Mouse (Mus musculus) neural tube, embryonic 13.5 days (tissue): ENCODE measurements at regions not wholly inside any gene's neighbourhood (a gene's known extent, or its start where the extent isn't known, plus 50 kb on each side); places are given as distances from the start of the nearest gene placed in this dataset.
A peak's percentile ranks its signal among the peaks of the same experiment; 100 is the strongest.

ENCODE experiments used
- ATAC-seq: fragments of 200-750 bp; cut with Nextera tagmentation; 2 replicates; pipeline ENCODE4 v1.8.0; 2017; ENCODE audit warnings: low read depth, mild to moderate bottlenecking, moderate TSS enrichment, moderate library complexity
- H3K27ac ChIP-seq: fragments of 300-500 bp; sonication (generic); replicated peaks from 2 replicates; pipeline ENCODE4 v1.5.1; 2015; ENCODE audit warnings: moderate library complexity, mild to moderate bottlenecking, inconsistent platforms
- H3K27me3 ChIP-seq: fragments of 300-500 bp; sonication (generic); 2 replicates; pipeline ENCODE4 v1.6.1; 2015; ENCODE audit warnings: mild to moderate bottlenecking, inconsistent platforms
- H3K36me3 ChIP-seq: fragments of 300-500 bp; sonication (generic); 2 replicates; pipeline ENCODE4 v1.6.1; 2015; ENCODE audit warnings: mild to moderate bottlenecking, inconsistent platforms
- H3K4me1 ChIP-seq: fragments of 300-500 bp; sonication (generic); replicated peaks from 2 replicates; pipeline ENCODE4 v1.6.1; 2015; ENCODE audit warnings: inconsistent platforms
- H3K4me2 ChIP-seq: fragments of 300-500 bp; sonication (generic); 2 replicates; pipeline ENCODE4 v1.6.1; 2015; ENCODE audit warnings: inconsistent platforms, mild to moderate bottlenecking, moderate library complexity
- H3K4me3 ChIP-seq: fragments of 300-500 bp; sonication (generic); 2 replicates; pipeline ENCODE4 v1.5.1; 2015; ENCODE audit warnings: mild to moderate bottlenecking, inconsistent platforms
- H3K9ac ChIP-seq: fragments of 300-500 bp; sonication (generic); 2 replicates; pipeline ENCODE4 v1.6.1; 2015; ENCODE audit warnings: moderate library complexity, mild to moderate bottlenecking, inconsistent platforms
- H3K9me3 ChIP-seq: fragments of 300-500 bp; sonication (generic); 2 replicates; pipeline ENCODE4 v1.6.1; 2016; ENCODE audit warnings: inconsistent platforms
- WGBS: fragments of 180-500 bp; shearing (Covaris S2); methylation state at CpG from one replicate; pipeline ENCODE4 v1.1.7; 2015; 5-methylcytosine and 5-hydroxymethylcytosine counted together

DNA sequence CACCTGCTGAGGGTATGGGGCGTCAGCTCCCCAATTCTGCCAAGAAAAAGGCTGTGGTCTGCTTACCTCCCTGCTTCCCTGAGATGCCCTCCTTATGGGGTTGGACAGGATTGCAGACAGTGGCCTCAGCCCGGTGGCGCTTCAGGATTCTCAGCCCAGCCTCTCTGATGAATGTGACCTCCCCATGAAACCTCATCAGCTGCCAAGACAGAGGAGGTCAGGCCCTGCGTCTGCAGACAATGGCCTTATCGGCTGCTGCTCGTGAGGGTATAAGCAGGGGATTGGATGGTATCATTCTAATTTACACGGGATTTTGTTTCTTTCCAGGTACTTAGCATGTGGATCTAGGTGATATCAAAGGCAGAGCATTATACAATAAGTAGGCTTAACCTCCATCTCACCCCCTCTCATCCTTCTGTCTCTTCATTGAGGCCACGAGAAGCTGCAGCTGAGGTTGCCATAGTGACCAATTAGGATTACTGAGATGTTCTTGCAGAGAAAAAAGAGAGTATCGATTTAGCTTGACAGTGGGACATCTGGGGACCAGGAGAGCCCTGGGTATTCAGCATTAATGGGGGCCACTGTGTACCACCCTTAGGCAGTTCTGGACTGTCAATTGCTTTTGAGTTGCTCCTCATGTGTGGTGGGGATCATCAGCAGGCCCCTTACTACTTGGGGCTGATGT lies 327.6 kb upstream of the 4931429L15Rik start:
- H3K4me3 ChIP-seq, result no peak overlapping the region
- no peaks in the 10 kb centered on the region for H3K9me3 ChIP-seq
- ATAC-seq, result 0 out of 2 replicates have a peak, but pooled peaks have one; percentile 19

DNA sequence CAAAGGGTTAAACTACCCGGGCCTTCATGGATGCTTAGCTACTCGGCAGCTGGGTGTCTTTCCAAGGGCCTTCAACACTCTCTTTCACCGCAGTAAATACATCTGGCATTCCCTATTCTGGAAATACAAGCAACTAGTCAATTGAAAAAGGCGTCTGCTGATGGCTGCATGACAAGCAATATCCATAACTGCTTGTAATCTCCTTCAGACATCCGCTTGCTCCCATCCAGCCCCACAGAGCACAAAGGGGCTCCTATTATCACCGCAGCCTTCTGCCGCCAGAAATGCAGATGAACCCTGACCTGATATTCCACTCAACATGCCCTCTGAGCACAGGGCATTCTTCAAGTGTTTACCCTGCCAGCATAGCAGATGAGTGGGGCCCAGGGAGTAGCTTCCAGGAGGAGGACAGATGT lies 325.7 kb upstream of the 4931429L15Rik start:
- no peaks in the 10 kb centered on the region for H3K36me3 ChIP-seq
- H3K27ac ChIP-seq, result no peak overlapping the region; the same call in 1 of the 2 replicates
- H3K27me3 ChIP-seq, result no peaks in the 10 kb centered on the region
- ATAC-seq, result no peak
- H3K9ac ChIP-seq, result no peak overlapping the region
- no peak overlapping the region for H3K4me2 ChIP-seq
- H3K4me1 ChIP-seq, result peaks cover 15% of the 10 kb centered on the region
- 30% methylated on average over 7 of the region's 7 CpGs for WGBS
- H3K9me3 ChIP-seq, result no peaks in the 10 kb centered on the region
- H3K4me3 ChIP-seq, result no peak overlapping the region

More for the DNA sequence above, 327.6 kb upstream of the 4931429L15Rik start:
- Histone ChIP-seq H3K27ac (0 out of 2 replicates have a peak overlapping the region, but pooled peaks have one; percentile 23), H3K36me3 (no peaks in the 10 kb centered on the region), H3K4me2 (no peak overlapping the region), H3K4me1 (peaks cover 15% of the 10 kb centered on the region), H3K27me3 (no peaks in the 10 kb centered on the region), H3K9ac (no peak overlapping the region)
- 39% methylated on average over 9 of the region's 9 CpGs for WGBS

DNA sequence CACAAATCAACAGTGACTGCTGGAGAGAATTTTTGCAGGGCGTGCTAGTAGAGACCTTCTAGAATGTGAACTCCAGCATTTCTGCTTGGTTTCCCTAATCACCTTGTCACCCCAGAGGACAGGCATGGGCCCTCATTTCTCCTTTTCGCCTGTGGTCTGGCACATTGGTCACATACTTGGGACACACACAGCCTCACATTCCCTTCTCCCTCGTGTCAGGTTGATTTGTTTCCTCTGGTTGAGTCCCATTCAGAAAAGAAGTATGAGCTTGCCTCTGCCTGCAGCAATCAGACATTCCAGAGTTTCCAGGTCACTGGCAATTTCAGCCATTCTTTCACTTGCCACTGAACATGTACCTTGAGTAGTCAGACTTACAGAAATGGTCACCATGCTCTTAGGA lies 323.8 kb upstream of the 4931429L15Rik start:
- Histone ChIP-seq H3K4me1 (peaks cover 15% of the 10 kb centered on the region), H3K36me3 (no peaks in the 10 kb centered on the region), H3K4me3 (no peak overlapping the region), H3K27ac (no peak overlapping the region), H3K9ac (no peak overlapping the region), H3K4me2 (no peak overlapping the region), H3K9me3 (no peaks in the 10 kb centered on the region), H3K27me3 (no peaks in the 10 kb centered on the region)
- WGBS, result 54% methylated on average over 3 of the region's 3 CpGs
- ATAC-seq, result no peak

DNA sequence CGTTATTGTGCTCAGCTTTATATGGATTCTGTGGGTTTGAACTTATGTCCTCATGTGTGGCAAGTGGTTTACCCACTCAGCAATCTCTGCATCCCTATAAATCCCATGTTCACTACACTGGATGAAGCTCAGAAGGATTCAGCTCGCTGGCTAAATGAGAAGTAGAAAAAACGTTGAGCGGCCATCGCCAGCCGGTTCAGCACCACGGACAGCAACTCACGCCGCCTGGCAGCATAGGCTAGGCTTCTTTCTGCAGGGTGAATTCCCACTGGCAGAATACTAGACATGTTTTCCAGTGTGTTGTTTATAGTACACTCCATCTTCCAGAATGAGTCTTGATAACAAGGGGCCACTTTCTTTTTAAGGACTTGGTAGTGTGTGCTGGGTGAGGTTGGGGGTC lies 322.9 kb upstream of the 4931429L15Rik start:
- Histone ChIP-seq H3K9ac (no peak overlapping the region), H3K4me1 (peaks cover 13% of the 10 kb centered on the region), H3K27me3 (no peaks in the 10 kb centered on the region), H3K4me2 (no peak overlapping the region), H3K9me3 (no peaks in the 10 kb centered on the region), H3K27ac (no peak overlapping the region), H3K36me3 (no peaks in the 10 kb centered on the region), H3K4me3 (no peak overlapping the region)
- WGBS, result 7% methylated on average over 9 of the region's 9 CpGs
- ATAC-seq, result no peak

DNA sequence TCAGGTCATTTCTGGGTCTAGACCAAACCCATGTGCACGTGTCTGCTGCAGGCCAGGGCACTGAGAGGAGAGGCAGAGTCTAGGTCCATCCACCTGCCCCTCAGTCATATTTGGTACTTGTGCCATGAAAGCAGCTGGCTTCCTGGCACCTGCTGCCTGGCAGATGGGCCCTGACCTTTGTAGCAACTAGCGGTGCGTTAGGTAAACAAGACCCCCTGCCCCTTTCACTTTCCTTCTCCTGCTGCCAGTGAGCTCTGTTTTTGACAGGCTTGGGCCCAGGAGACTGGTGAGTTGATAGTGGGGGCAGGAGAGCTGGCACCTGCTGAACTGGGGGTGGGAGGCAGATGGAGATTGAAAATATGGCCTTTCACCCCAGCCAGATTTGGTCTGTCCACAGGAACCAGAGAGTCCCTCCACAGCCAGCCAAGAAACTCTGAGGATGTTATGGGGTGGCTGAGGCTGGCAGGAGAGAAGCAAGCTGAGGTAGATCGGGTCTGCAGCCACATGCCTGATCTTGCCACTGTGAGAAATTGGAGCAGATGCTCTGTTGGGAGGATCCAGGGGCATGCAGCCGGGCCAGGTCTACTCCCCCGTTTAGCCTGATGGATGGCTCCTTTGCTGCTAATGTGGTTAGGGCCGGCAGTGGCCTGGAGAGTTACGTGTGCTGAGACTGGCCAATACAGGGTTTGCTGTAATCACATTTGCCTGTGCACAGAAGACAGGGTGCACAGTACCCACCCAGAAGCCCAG lies 316.6 kb upstream of the 4931429L15Rik start:
- Histone ChIP-seq H3K9me3 (no peaks in the 10 kb centered on the region), H3K36me3 (no peaks in the 10 kb centered on the region), H3K27me3 (no peaks in the 10 kb centered on the region), H3K27ac (no peak overlapping the region), H3K9ac (no peak overlapping the region), H3K4me1 (peaks cover 6% of the 10 kb centered on the region; the same call in 1 of the 2 replicates), H3K4me2 (no peak overlapping the region), H3K4me3 (no peak overlapping the region)
- WGBS, result 52% methylated on average over 8 of the region's 8 CpGs
- peak; percentile 23; the same call in 1 of the 2 replicates for ATAC-seq

DNA sequence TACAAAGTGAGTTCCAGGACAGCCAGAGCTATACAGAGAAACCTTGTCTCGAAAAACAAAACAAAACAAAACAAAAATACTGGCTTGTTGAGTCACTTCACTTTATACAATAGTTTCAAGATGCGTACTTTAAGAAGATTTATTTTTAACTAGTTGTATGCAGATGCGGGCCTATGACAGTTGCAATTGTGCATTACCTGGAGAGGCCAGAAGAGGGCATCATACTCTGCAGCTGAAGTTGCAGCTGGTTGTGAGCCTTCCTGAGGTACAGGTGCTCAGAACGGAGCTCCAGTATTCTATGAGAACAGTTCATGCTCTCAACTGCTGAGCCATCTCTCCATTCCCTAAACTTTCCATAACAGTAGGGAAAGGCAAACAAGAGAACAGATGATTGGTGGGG lies 314.2 kb upstream of the 4931429L15Rik start:
- WGBS, result 75% methylated on average over 4 of the region's 4 CpGs
- Histone ChIP-seq H3K4me3 (no peak overlapping the region), H3K27me3 (no peaks in the 10 kb centered on the region), H3K9ac (no peak overlapping the region), H3K27ac (no peak overlapping the region), H3K36me3 (no peaks in the 10 kb centered on the region), H3K4me1 (peaks cover 6% of the 10 kb centered on the region; the same call in 1 of the 2 replicates), H3K9me3 (no peaks in the 10 kb centered on the region), H3K4me2 (no peak overlapping the region)
- ATAC-seq, result no peak

DNA sequence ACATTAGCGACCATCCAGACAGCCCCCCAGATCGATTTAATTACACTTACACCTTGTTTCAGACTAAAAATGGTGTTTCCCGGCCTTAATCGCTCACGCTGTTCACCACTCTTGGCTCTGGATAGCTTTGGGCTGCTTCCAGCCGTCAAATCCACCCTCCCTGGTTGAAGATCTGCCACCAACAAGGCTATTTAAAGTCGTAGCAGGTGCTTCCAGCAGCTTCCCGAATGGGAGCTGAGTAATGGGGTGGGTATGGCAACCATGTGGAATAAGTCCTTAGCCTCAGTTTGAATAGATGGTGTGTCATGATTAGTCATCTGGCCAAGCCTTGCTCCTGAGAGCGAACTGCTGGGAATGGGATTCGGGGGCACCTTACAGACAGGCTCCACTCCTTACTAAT lies 312.8 kb upstream of the 4931429L15Rik start:
- Histone ChIP-seq H3K36me3 (no peaks in the 10 kb centered on the region), H3K27ac (no peak overlapping the region), H3K9me3 (no peaks in the 10 kb centered on the region), H3K4me3 (no peak overlapping the region), H3K4me2 (no peak overlapping the region), H3K27me3 (no peaks in the 10 kb centered on the region), H3K4me1 (peaks cover 11% of the 10 kb centered on the region; the same call in 1 of the 2 replicates), H3K9ac (no peak overlapping the region)
- ATAC-seq, result no peak
- WGBS, result 80% methylated on average over 10 of the region's 10 CpGs

DNA sequence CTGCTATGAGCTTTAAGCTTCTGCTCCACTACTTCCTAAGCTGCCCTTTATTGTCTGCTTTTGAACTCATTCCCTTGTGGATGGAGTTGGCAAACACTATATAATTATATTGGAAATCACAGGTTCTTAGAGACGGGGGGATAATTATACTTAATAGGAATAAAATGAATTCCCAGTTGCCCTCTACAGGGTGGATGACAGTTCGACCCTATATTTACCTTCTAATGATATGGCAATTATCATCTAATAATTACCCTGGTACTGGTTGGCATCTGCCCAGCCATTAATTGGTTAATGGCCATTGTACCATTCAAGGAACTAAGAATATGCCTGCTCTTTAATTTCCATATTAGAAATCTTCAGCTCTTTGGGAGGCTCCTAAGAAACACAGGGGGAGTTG lies 302.5 kb upstream of the 4931429L15Rik start:
- no peak for ATAC-seq
- no peak overlapping the region for H3K27ac ChIP-seq
- 61% methylated on average over 2 of the region's 2 CpGs for WGBS
- no peaks in the 10 kb centered on the region for H3K9me3 ChIP-seq
- no peak overlapping the region for H3K4me2 ChIP-seq
- no peaks in the 10 kb centered on the region for H3K27me3 ChIP-seq
- peaks cover 10% of the 10 kb centered on the region; the same call in 1 of the 2 replicates for H3K4me1 ChIP-seq
- H3K36me3 ChIP-seq, result no peaks in the 10 kb centered on the region
- H3K9ac ChIP-seq, result no peak overlapping the region
- no peak overlapping the region for H3K4me3 ChIP-seq

DNA sequence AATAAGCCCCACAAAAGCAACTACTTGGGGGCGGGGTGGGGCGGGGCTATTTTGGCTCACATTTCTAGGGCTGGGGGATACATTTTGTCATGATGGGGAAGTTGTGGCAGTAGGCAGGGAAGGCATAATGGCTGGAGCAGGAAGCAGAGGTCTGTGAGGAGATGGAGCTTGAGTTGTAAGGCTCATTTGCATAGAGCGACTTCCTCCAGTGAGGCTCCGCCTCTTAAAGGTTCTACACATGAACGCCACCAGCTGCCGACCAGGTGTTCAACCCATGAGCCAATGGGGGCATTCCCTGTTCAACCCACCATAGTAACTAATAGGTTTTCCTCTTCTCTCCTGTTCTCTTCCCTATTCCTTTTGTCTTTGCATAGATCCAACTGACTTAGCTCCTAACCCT lies 302.1 kb upstream of the 4931429L15Rik start:
- WGBS, result 97% methylated on average over 6 of the region's 6 CpGs
- H3K9ac ChIP-seq, result no peak overlapping the region
- no peak for ATAC-seq

DNA sequence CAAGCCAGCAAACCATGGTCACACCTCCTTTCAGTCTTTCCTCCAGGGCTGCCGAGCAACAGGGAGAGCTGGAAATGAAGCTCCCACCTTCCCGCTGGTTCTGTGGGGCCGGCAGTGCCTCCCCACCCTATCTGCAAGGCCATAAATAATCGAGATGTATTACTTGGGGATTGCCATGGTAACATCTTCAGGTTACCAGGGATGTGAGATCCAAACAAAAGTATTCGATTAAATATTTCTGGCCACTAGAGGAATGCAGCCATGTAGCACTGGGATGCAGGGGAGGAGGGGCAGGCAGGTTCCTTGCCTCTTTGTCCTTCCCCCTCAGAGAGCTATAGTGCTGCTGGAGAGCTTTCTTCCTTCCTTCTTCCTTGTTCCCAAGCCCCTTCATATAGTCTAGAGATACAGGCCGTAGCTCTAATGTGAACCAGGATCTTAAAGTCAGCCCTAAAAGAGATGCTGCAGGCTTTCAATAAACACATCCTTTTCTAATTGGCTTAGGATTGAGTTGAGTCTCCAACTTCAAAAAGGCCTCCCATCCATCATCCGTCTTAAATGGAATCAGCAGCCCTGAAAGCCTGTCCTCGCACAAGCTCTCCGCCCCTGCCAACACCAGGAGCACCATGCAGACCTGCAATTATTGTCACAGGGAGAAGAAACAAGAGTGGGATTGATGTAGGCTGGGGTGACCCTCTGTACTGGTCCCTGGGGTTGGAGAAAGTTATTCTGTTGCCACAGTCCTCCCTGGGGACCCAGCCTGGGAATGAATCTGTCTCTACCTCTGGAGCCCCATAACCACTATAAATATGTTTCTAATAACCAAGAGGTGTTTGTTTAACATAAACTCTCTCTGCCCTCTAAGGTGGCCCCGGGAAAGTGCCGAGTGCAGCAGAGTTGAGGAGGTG lies 290.6 kb upstream of the 4931429L15Rik start:
- Histone ChIP-seq H3K9me3 (0 out of 2 replicates have a peak, but pooled peaks cover 4% of the 10 kb centered on the region), H3K9ac (no peak overlapping the region), H3K36me3 (no peaks in the 10 kb centered on the region), H3K4me2 (no peak overlapping the region), H3K4me1 (peaks cover 30% of the 10 kb centered on the region), H3K27me3 (no peaks in the 10 kb centered on the region), H3K27ac (peak overlapping the region; percentile 38), H3K4me3 (no peak overlapping the region)
- WGBS, result 10% methylated on average over 11 of the region's 11 CpGs
- ATAC-seq, result peak; percentile 55; the same call in 1 of the 2 replicates

More for the DNA sequence above, 302.1 kb upstream of the 4931429L15Rik start:
- Histone ChIP-seq H3K36me3 (no peaks in the 10 kb centered on the region), H3K4me1 (peaks cover 10% of the 10 kb centered on the region; the same call in 1 of the 2 replicates), H3K27me3 (no peaks in the 10 kb centered on the region), H3K27ac (no peak overlapping the region), H3K4me2 (no peak overlapping the region), H3K4me3 (no peak overlapping the region), H3K9me3 (no peaks in the 10 kb centered on the region)

DNA sequence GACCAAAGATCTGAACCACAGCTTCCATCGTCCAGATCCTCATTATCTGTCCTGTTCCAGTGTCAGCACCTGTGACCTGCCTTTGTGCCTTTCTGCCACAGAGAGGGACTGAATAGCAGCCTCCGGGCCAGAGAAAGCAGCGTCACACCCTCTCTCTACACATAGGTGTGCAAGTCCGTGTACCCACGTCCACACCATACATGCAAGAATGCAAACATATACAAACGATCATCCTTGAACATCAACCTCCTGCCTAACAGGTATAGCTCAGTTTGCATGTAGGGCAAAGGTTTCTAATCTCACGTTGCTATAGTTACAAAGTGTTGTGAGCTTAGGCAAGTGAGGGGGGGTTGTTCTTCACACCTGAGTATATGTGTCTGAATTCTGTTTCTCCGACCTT lies 288.9 kb upstream of the 4931429L15Rik start:
- Histone ChIP-seq H3K27ac (no peak overlapping the region), H3K9ac (no peak overlapping the region), H3K36me3 (no peaks in the 10 kb centered on the region), H3K27me3 (no peaks in the 10 kb centered on the region), H3K4me2 (no peak overlapping the region), H3K4me3 (no peak overlapping the region), H3K4me1 (peaks cover 30% of the 10 kb centered on the region), H3K9me3 (0 out of 2 replicates have a peak, but pooled peaks cover 3% of the 10 kb centered on the region)
- WGBS, result 86% methylated on average over 8 of the region's 8 CpGs
- no peak for ATAC-seq
